Mouse (Mus musculus) stomach, embryonic 16.5 days (tissue): ENCODE results near the gene Olfr551. TPM values are rescaled to one million over a fixed set of nuclear protein-coding genes. Genes with fewer than 3 reads are reported as not detected.

Experiments used
- ATAC-seq: fragments of 200-750 bp; cut with Nextera tagmentation; 2 replicates; pipeline ENCODE4 v1.8.0; 2017; ENCODE audit warnings: moderate number of reproducible peaks, moderate TSS enrichment; ENCODE audit not compliant: insufficient read depth, low FRiP score
- H3K27ac ChIP-seq: fragments of 300-500 bp; sonication (generic); 2 replicates; pipeline ENCODE4 v1.5.1; 2014; ENCODE audit warnings: low read length
- H3K27me3 ChIP-seq: fragments of 300-500 bp; sonication (generic); 2 replicates; pipeline ENCODE4 v1.6.1; 2014; ENCODE audit warnings: low read length, control low read depth, mixed read lengths; ENCODE audit not compliant: control insufficient read depth, insufficient read depth
- H3K36me3 ChIP-seq: fragments of 300-500 bp; sonication (generic); 2 replicates; pipeline ENCODE4 v1.6.1; 2014; ENCODE audit warnings: low read length; ENCODE audit not compliant: control insufficient read depth, insufficient read depth
- H3K4me1 ChIP-seq: fragments of 300-500 bp; sonication (generic); 2 replicates; pipeline ENCODE4 v1.6.1; 2014; ENCODE audit warnings: low read length, control low read depth, mixed read lengths; ENCODE audit not compliant: control insufficient read depth, insufficient read depth
- H3K4me2 ChIP-seq: fragments of 300-500 bp; sonication (generic); 2 replicates; pipeline ENCODE4 v1.6.1; 2014; ENCODE audit warnings: low read depth, low read length, mixed read lengths
- H3K4me3 ChIP-seq: fragments of 300-500 bp; sonication (generic); replicated peaks from 2 replicates; pipeline ENCODE4 v1.5.1; 2014; ENCODE audit warnings: mild to moderate bottlenecking, low read length
- H3K9ac ChIP-seq: fragments of 300-500 bp; sonication (generic); 2 replicates; pipeline ENCODE4 v1.6.1; 2014; ENCODE audit warnings: low read length
- H3K9me3 ChIP-seq: fragments of 300-500 bp; sonication (generic); replicated peaks from 2 replicates; pipeline ENCODE4 v1.6.1; 2016; ENCODE audit warnings: low read length, control low read depth; ENCODE audit not compliant: control insufficient read depth
- WGBS: fragments of 180-500 bp; shearing (Covaris S2); extraction: QIAGEN DNeasy Blood & Tissue Kit; methylation state at CpG from one replicate; pipeline ENCODE4 v1.1.7; 2014; 5-methylcytosine and 5-hydroxymethylcytosine counted together
- polyA plus RNA-seq: library from polyadenylated mRNA; unstranded; fragments of >200 nt; fragmentation: Nextera tagmentation; extraction: Ambion mirVana; gene quantifications from 2 replicates; pipeline ENCODE4 v1.2.1, GENCODE M21; 2015

Olfr551 gene
- polyA plus RNA-seq, 1 experiment from 2014 or later: not detected

DNA sequence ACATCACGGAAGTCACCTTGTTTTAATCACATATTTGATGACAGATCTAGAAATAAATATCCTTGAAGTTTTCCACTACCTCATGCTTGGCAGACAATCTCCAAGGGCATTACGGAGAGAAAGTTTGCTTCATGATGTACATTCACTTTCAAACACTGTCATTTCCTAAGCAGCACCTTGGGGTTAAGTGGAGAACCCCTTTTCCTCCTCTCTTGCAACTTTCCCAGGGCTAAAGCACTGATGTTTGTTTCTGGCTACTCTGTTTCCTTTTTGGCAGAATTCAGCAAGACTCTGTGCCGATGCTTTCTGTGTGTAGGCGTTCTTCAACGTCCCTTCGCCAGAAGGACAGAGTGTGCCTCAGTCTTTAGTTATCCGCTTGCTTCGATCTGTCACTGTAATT, 20.5 kb downstream of the Olfr551 start, which contains the start of gene Olfr550:
TSS of gene Olfr550 (plus strand) at position 301 of the 400 bp plus-strand sequence.
- Histone ChIP-seq H3K4me2 (no peak within 1 kb of the TSS), H3K27me3 (no peaks in the 10 kb centered on the region), H3K4me3 (no peak within 1 kb of the TSS), H3K4me1 (no peaks in the 10 kb centered on the region), H3K36me3 (no peaks in the 10 kb centered on the region), H3K9me3 (no peaks in the 10 kb centered on the region), H3K9ac (no peak within 1 kb of the TSS), H3K27ac (no peak within 1 kb of the TSS)
- WGBS: 87% methylated on average over 8 of the region's 8 CpGs
- ATAC-seq: no peak

DNA sequence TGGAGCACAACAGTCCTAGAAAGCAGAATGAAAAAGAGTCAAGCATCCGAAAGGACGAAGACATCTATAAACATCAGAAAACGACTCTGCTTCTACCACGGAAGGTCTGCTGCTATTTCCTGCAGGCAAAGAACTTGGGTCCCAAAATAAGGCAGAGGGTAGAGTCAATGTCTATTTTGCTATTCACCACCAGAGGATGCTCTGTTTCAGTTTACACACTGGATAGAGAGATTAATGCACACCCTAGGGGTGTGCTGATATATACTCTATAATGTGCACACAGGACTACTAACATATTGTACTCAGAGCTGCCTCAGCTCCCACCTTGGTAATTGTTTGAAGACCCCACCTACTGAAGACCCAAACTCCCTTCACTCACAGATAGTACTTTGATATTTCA, 25.5 kb downstream of the Olfr551 start:
- peaks cover 2% of the 10 kb centered on the region; the same call in 1 of the 2 replicates for H3K4me1 ChIP-seq
- 87% methylated on average over 4 of the region's 4 CpGs for WGBS

DNA sequence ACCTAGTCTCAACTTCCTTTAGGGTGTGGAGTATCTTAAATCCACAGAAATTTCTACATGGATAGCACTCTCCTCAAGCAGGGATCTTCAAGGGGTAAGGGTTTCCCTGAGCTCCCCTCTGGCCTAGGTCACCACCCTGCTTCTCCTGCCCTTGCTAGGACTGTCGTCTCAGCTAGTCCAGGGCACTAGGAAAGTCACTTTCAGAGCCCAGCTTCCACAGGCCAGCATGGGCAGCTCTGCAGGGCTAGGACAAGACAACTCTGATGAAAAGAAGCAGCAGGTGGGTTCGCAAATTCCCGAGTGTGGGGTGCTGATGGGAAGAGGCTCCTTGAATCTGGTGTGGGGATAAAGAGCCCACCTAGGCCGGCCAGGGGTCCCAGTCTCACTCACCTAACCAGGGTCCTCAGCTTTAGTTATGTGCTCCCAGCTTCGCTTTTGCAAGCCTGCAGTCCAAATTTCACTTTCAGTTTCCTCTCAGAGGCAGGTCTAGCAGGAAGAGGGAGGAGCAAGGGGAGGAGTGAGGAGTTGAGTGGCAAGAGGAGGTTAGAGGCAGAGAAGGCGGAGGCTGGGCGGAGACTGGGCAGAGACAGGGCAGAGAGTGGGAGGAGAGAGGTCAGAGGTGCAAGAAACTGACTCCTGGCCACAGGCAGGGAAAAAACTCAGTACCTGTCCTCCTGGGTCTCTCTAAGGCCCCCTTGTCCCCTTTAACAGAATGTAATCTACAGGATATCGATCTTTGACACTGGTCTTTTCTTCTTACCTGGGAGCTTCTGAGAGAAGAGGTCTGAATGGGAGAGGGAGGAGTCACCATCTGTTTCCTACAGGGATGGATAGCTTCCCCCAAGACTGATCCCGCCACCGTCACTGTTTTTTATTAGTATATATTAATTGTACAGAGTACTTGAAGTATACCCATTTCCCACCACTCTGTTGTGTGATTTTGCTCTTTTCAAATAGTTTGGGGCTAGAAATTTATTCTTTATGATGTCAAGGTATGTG, 26.4 kb downstream of the Olfr551 start, which contains the start of gene Trim21:
TSS of gene Trim21 (minus strand) at position 488 of the 999 bp plus-strand sequence.
- peak within 1 kb of the TSS; percentile 58 for H3K4me3 ChIP-seq
- H3K27me3 ChIP-seq: no peaks in the 10 kb centered on the region
- peaks cover 2% of the 10 kb centered on the region; the same call in 1 of the 2 replicates for H3K4me1 ChIP-seq
- no peaks in the 10 kb centered on the region for H3K9me3 ChIP-seq
- H3K36me3 ChIP-seq: no peaks in the 10 kb centered on the region
- ATAC-seq: peak; percentile 98
- H3K27ac ChIP-seq: peak within 1 kb of the TSS; percentile 50; the same call in 1 of the 2 replicates
- WGBS: 13% methylated on average over 10 of the region's 10 CpGs
- peak within 1 kb of the TSS; percentile 79 for H3K9ac ChIP-seq
- H3K4me2 ChIP-seq: peak within 1 kb of the TSS; percentile 89

More for the DNA sequence above, 25.5 kb downstream of the Olfr551 start:
- no peak overlapping the region for H3K27ac ChIP-seq
- no peaks in the 10 kb centered on the region for H3K9me3 ChIP-seq
- H3K4me2 ChIP-seq: no peak overlapping the region
- no peaks in the 10 kb centered on the region for H3K36me3 ChIP-seq
- H3K27me3 ChIP-seq: no peaks in the 10 kb centered on the region
- no peak overlapping the region for H3K4me3 ChIP-seq
- H3K9ac ChIP-seq: no peak overlapping the region
- no peak for ATAC-seq

DNA sequence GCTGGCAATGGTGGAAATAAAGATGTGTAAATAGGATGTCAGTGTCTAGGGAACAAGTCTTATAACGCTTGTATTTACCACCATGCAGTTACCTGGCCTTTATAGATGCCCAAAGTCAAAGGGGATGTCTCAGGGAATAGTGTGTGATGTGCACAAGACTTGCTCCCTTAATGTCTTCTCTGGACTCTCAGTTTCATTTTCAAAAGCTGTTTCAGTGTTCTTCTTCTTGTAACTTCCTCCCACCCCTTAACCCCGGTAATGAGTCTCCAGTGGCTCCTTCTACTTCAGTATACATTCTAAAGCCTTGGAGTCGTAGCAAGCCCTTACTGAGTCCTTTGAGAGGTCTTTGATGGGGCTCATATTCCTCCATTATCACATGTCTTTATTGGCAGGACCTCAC, 38.4 kb downstream of the Olfr551 start:
- 71% methylated on average over 3 of the region's 3 CpGs for WGBS
- H3K4me3 ChIP-seq: no peak overlapping the region
- no peak overlapping the region for H3K27ac ChIP-seq
- H3K4me2 ChIP-seq: no peak overlapping the region
- H3K9me3 ChIP-seq: no peaks in the 10 kb centered on the region
- no peak for ATAC-seq
- H3K27me3 ChIP-seq: no peaks in the 10 kb centered on the region
- H3K4me1 ChIP-seq: no peaks in the 10 kb centered on the region
- H3K36me3 ChIP-seq: no peaks in the 10 kb centered on the region
- no peak overlapping the region for H3K9ac ChIP-seq

DNA sequence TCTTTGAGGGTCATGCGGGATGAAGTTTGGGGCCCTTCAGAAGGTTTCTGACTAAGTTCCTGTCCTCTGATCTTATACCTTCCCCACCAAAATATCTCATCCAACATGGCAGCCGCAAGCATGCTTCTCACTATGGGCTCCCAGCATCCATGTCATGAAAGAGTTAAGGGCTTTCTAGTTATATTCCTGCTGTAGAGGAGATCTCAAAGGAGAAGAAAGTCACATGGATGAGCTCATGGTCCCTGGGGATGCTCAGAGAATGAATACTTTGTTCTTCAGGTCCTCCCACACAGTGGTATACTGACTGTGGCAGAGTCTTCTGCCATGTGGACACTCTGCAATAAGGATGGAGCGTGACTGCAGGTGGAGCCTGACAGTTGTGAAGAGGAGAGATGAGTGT, 42.1 kb downstream of the Olfr551 start, which contains the start of gene Olfr549:
TSS of gene Olfr549 (plus strand) at position 301 of the 400 bp plus-strand sequence.
- no peaks in the 10 kb centered on the region for H3K9me3 ChIP-seq
- no peak within 1 kb of the TSS for H3K4me3 ChIP-seq
- no peak within 1 kb of the TSS for H3K4me2 ChIP-seq
- no peak for ATAC-seq
- no peaks in the 10 kb centered on the region for H3K27me3 ChIP-seq
- no peak within 1 kb of the TSS for H3K9ac ChIP-seq
- WGBS: 85% methylated on average over 3 of the region's 3 CpGs
- H3K27ac ChIP-seq: no peak within 1 kb of the TSS
- H3K36me3 ChIP-seq: no peaks in the 10 kb centered on the region
- no peaks in the 10 kb centered on the region for H3K4me1 ChIP-seq

DNA sequence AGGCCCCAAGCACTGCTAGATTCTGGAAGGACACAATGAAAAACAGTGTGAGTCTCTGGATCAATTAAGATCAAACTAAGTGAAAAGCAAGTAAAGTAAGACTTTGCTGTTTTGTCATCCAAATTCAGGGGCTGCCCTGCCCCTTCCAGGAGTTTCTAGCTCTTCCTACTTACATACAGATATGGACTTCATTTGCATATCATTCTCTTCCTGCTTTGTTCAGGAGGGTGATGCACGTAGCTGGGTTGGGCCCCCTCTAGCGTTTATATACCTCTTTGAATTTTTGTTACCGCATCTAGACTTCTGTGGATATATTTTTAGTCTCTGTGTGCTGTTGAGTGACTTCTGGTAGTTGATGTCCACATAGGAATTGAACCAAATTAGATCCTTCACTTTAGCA, 50.4 kb downstream of the Olfr551 start:
- H3K4me2 ChIP-seq: no peak overlapping the region

DNA sequence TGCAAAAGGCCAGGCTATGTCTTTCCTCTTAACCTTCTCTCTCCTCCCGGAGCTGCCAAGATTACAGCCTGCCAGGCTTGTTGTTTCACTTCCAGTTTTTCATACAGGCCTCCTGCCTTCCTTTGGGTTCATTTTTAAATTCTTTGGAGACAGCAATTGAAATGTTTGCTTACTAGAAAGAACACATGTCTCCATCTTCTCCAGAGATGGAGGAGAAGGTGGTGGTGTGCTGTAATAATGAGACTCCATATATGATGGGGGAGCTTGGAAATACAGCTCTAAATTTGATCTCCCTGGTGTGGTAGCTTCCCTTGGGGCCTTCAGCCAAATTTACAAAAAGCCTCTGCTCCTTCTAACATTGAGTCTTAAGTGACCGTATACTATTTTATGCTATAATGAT, 51.1 kb downstream of the Olfr551 start, which contains the start of gene Olfr548-ps1:
TSS of gene Olfr548-ps1 (plus strand) at position 301 of the 400 bp plus-strand sequence.
- Histone ChIP-seq H3K27me3 (no peaks in the 10 kb centered on the region), H3K4me3 (no peak within 1 kb of the TSS), H3K4me1 (no peaks in the 10 kb centered on the region), H3K9ac (no peak within 1 kb of the TSS), H3K4me2 (no peak within 1 kb of the TSS), H3K36me3 (no peaks in the 10 kb centered on the region), H3K9me3 (no peaks in the 10 kb centered on the region), H3K27ac (no peak within 1 kb of the TSS)
- ATAC-seq: no peak
- WGBS: 73% methylated on average over 2 of the region's 2 CpGs

More for the DNA sequence above, 50.4 kb downstream of the Olfr551 start:
- Histone ChIP-seq H3K9me3 (no peaks in the 10 kb centered on the region), H3K27me3 (no peaks in the 10 kb centered on the region), H3K4me3 (no peak overlapping the region), H3K9ac (no peak overlapping the region), H3K36me3 (no peaks in the 10 kb centered on the region), H3K4me1 (no peaks in the 10 kb centered on the region), H3K27ac (no peak overlapping the region)
- 59% methylated on average over 3 of the region's 3 CpGs for WGBS
- no peak for ATAC-seq

DNA sequence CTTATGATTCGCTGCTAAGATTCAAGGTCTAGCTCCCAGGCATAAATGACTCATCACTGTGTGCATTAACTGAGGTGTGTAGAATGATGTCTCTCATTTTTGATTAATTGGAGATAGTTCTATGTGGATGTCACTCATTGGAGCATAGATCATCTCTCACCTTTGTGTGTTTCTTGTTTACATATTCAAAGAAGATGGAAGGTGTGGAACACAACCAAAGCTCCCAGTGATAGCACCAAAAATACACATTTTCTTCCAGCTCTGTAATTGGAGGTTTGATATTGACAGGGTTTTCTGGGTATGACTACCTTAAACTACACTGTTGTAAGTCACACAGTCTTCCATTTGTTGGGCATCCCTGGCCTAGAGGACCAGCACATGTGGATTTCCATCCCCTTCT, 57.2 kb downstream of the Olfr551 start, which contains the start of gene Olfr547:
TSS of gene Olfr547 (plus strand) at position 301 of the 400 bp plus-strand sequence.
- Histone ChIP-seq H3K27me3 (no peaks in the 10 kb centered on the region), H3K9ac (no peak within 1 kb of the TSS), H3K27ac (no peak within 1 kb of the TSS), H3K36me3 (no peaks in the 10 kb centered on the region), H3K4me2 (no peak within 1 kb of the TSS), H3K4me3 (no peak within 1 kb of the TSS), H3K9me3 (no peaks in the 10 kb centered on the region), H3K4me1 (no peaks in the 10 kb centered on the region)
- ATAC-seq: no peak
- WGBS: 71% methylated on average over 1 of the region's 1 CpGs
